Mouse (Mus musculus) lung, adult 2 months (tissue): ENCODE results near the gene Arcn1. TPM values are rescaled to one million over a fixed set of nuclear protein-coding genes. Genes with fewer than 3 reads are reported as not detected.

ENCODE experiments used
- DNase-seq: peaks from one replicate; pipeline ENCODE4 v3.0.0; 2022
- H3K4me1 ChIP-seq: fragments of 200-500 bp; 2 replicates; pipeline ENCODE4 v1.6.1; 2011; ENCODE audit warnings: low read length; ENCODE audit not compliant: control insufficient read depth, insufficient read depth
- H3K4me3 ChIP-seq: fragments of 200-500 bp; replicated peaks from 2 replicates; pipeline ENCODE3; 2011; ENCODE audit warnings: low read depth, mild to moderate bottlenecking, control low read depth, low read length; ENCODE audit errors: extremely low read depth
- CTCF ChIP-seq: fragments of 200-500 bp; IDR thresholded peaks from 2 replicates; pipeline ENCODE4 v1.5.1; 2011; ENCODE audit warnings: mild to moderate bottlenecking, low read length, control low read depth; ENCODE audit not compliant: insufficient read depth
- POLR2A ChIP-seq: fragments of 200-500 bp; IDR thresholded peaks from 2 replicates; pipeline ENCODE4 v1.6.1; 2011; ENCODE audit warnings: low read depth, mild to moderate bottlenecking, control low read depth, low read length, borderline replicate concordance; ENCODE audit errors: extremely low read depth
- WGBS: fragments of 180-500 bp; shearing (Covaris S2); methylation state at CpG from one replicate; pipeline ENCODE4 v1.1.7; 2018; 5-methylcytosine and 5-hydroxymethylcytosine counted together
- polyA plus RNA-seq: library from polyadenylated mRNA; depleted of rRNA; stranded (reverse); fragments of >200 nt; gene quantifications from 2 replicates; pipeline ENCODE4 v1.2.3, GENCODE M21; 2012; rRNA removed

The Arcn1 gene
- 26.6 and 40.8 TPM in 2 replicates for polyA plus RNA-seq

- WGBS: under 1% methylated on average over 82 of the region's 82 CpGs
- Histone ChIP-seq H3K4me1 (peaks cover 11% of the 10 kb centered on the region), H3K4me3 (peak within 1 kb of the TSS; percentile 78)
- TF ChIP-seq POLR2A (peak; percentile 80), CTCF (no peak)
- DNase-seq: peak; percentile 85
Measured at GRCm38 (mm10) chr9:44767101-44768028, at the start of gene Arcn1, which contains the start of gene Ift46. Arcn1 (minus strand) TSS chr9:44767845. Ift46 (plus strand) TSS chr9:44767908.

GRCm38 (mm10) chr9:44814179-44814578, 46.5 kb upstream of the Arcn1 start:
- WGBS: 92% methylated on average over 8 of the region's 8 CpGs
- TF ChIP-seq CTCF (no peak), POLR2A (no peak)
- DNase-seq: no peak
- Histone ChIP-seq H3K4me1 (no peaks in the 10 kb centered on the region), H3K4me3 (no peak overlapping the region)

GRCm38 (mm10) chr9:44810316-44810715, 42.7 kb upstream of the Arcn1 start:
- no peaks in the 10 kb centered on the region for H3K4me1 ChIP-seq
- 66% methylated on average over 10 of the region's 10 CpGs for WGBS
- DNase-seq: no peak
- no peak for TF ChIP-seq POLR2A
- TF ChIP-seq CTCF: no peak
- H3K4me3 ChIP-seq: no peak overlapping the region

GRCm38 (mm10) chr9:44807778-44808177, 40.1 kb upstream of the Arcn1 start:
- DNase-seq: no peak
- H3K4me1 ChIP-seq: no peaks in the 10 kb centered on the region
- TF ChIP-seq POLR2A (no peak), CTCF (no peak)
- WGBS: 94% methylated on average over 10 of the region's 10 CpGs
- no peak overlapping the region for H3K4me3 ChIP-seq

- DNase-seq: no peak
- H3K4me1 ChIP-seq: no peaks in the 10 kb centered on the region
- WGBS: 62% methylated on average over 5 of the region's 5 CpGs
- H3K4me3 ChIP-seq: no peak overlapping the region
- no peak for TF ChIP-seq POLR2A
Measured at GRCm38 (mm10) chr9:44807141-44807540, 39.5 kb upstream of the Arcn1 start.

GRCm38 (mm10) chr9:44805536-44805935, 37.9 kb upstream of the Arcn1 start:
- TF ChIP-seq POLR2A (no peak), CTCF (no peak)
- DNase-seq: no peak
- Histone ChIP-seq H3K4me1 (no peaks in the 10 kb centered on the region), H3K4me3 (no peak overlapping the region)
- WGBS: 87% methylated on average over 5 of the region's 5 CpGs

- no peak overlapping the region for H3K4me3 ChIP-seq
- no peak for DNase-seq
- no peaks in the 10 kb centered on the region for H3K4me1 ChIP-seq
- TF ChIP-seq CTCF (no peak), POLR2A (no peak)
- WGBS: 91% methylated on average over 10 of the region's 10 CpGs
Measured at GRCm38 (mm10) chr9:44804678-44805077, 37.0 kb upstream of the Arcn1 start.

- WGBS: 48% methylated on average over 4 of the region's 4 CpGs
- DNase-seq: peak; percentile 45
- no peaks in the 10 kb centered on the region for H3K4me1 ChIP-seq
- no peak for TF ChIP-seq CTCF
- peak; percentile 30; the same call in 1 of the 2 replicates for TF ChIP-seq POLR2A
- H3K4me3 ChIP-seq: no peak within 1 kb of the TSS
Measured at GRCm38 (mm10) chr9:44802808-44803450, 35.3 kb upstream of the Arcn1 start, which contains the start of gene Ttc36. Ttc36 (minus strand) TSS chr9:44803072.

- no peak for TF ChIP-seq CTCF
- TF ChIP-seq POLR2A: no peak
- Histone ChIP-seq H3K4me3 (no peak overlapping the region), H3K4me1 (no peaks in the 10 kb centered on the region)
- WGBS: 71% methylated on average over 6 of the region's 6 CpGs
- DNase-seq: no peak
Measured at GRCm38 (mm10) chr9:44801669-44802068, 34.0 kb upstream of the Arcn1 start.

GRCm38 (mm10) chr9:44799958-44800324, 32.3 kb upstream of the Arcn1 start:
- DNase-seq: no peak
- Histone ChIP-seq H3K4me1 (no peaks in the 10 kb centered on the region), H3K4me3 (no peak overlapping the region)
- WGBS: 39% methylated on average over 9 of the region's 9 CpGs
- TF ChIP-seq CTCF: no peak
- no peak for TF ChIP-seq POLR2A
